Mouse (Mus musculus): Measurements from ENCODE around the gene Serhl.

The Serhl gene

DNA sequence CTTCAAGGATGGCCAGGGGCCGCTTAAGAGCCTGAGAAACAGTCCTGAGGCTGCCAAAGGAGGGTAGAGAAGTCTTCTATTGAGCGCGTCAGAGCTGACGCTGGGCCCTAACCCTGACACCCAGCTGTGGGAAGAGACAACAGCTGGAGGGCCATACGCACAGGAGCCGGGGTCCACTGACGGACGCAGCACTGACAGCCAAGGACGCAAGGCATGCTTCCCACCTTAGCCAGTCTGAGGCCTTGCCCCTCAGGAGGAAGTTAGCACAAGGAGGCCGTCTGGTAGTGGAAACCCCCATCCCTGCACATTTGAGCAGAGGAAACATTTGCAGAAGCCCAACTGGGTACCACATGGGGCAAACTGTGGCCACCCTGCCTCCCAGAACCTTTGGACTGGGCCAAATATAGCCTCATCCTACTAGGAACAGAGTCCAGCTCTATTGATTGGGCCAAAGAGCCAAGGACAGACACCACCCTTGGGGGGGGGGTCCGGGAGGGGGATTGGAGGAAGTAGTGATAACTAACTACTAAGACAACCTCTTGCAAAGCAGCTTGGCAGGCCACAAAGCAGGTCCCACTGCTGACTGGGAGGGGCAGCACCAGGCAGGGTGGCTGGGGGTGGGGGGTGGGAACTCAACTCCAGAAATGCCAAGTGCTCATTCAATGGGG is 73.6 kb downstream of the Serhl start:
- DNase-seq (ENCODE audit: low spot score in 2 of 2), result no peak

DNA sequence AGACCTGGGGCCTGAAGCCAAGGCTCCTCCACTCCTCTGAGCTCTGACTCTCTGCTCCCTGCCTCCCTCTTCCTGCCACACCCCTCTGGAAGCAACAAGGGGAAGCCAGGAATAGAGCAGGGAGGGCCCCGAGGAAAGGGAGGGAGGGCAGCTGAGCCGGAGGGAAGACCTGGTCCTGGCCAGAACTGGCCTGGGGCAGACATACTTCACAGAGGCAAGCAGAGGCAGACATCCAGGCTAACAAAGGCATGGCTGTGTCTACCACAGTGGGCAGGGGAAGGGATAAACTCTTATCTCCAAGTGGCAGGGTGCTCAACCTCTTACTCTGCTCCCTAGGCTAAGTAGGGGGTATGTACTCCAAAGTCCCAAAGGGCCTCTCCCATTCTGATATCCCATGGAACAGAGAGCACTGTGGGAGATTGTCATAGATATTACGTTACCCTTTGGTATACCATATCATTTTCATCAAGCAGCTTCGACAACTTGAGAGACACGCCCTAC is 75.7 kb downstream of the Serhl start:
- no peak for DNase-seq (ENCODE audit: low spot score in 2 of 2)

DNA sequence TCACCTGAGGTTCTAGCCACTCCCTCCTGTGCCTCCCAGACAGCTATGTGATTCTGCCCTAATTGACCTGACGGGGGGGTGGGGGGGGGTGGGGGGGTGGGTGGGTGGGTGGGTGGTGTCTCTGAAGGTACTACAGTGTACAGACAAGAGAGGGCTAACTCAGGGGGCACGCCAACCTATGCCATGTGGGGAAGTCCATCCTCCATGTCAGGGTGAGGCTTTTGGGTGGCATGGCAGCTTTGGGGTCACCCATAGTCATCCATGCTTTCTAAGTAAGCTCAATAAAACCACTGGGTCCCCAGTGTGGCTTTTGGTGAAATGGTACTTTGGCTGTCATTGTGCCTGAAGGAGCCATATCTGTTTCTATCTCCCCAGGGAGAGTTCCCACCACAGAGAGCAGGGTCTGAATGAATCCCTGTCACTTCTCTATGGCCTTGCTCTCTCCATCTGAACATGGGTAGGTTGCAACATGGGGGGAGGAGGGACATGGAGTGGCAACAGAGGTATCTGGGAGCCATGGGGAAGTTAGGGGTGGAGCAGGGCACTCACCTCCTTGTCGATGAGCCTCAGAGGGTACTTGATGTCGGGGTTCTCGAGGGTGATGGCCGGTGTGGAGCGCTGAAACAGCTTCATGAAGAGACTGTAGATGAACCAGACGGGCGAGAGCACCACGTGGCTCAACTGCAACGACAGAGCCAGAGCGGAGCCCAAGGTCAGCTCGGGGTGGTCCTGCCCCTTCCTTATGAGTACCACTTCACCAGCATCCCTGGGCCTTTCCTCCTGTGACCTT is 76.4 kb downstream of the Serhl start:
- no peak for DNase-seq (ENCODE audit: low spot score in 2 of 2)
